Mouse (Mus musculus) cerebral cortex, adult 2 months (tissue): ENCODE measurements around the gene Clta.

ENCODE experiments used
- WGBS: fragments of 180-500 bp; shearing (Covaris S2); methylation state at CpG from one replicate; pipeline ENCODE4 v1.1.7; 2018; 5-methylcytosine and 5-hydroxymethylcytosine counted together

Gene Clta

GRCm38 (mm10) chr4:43980236-43980635 lies 24.0 kb upstream of the Clta start:
- 63% methylated on average over 4 of the region's 4 CpGs for WGBS

- WGBS: 88% methylated on average over 6 of the region's 6 CpGs
These were observed 23.4 kb upstream of the Clta start for GRCm38 (mm10) chr4:43980846-43981245.

- WGBS: 94% methylated on average over 7 of the region's 7 CpGs
These were observed 23.0 kb upstream of the Clta start for GRCm38 (mm10) chr4:43981251-43981650.

GRCm38 (mm10) chr4:43982053-43982732 lies 22.1 kb upstream of the Clta start:
- 3% methylated on average over 24 of the region's 24 CpGs for WGBS

- 78% methylated on average over 11 of the region's 11 CpGs for WGBS
These were observed 21.1 kb upstream of the Clta start, which contains the start of gene Ccin for GRCm38 (mm10) chr4:43983181-43983580. Gene Ccin, plus strand, starts transcription at chr4:43983483.

- WGBS: 92% methylated on average over 22 of the region's 22 CpGs
These were observed 20.5 kb upstream of the Clta start for GRCm38 (mm10) chr4:43983756-43984155.

GRCm38 (mm10) chr4:43984326-43984725 lies 19.9 kb upstream of the Clta start:
- 95% methylated on average over 19 of the region's 19 CpGs for WGBS

- 95% methylated on average over 3 of the region's 3 CpGs for WGBS
These were observed 15.3 kb upstream of the Clta start for GRCm38 (mm10) chr4:43988976-43989375.

- 94% methylated on average over 11 of the region's 11 CpGs for WGBS
These were observed 11.2 kb upstream of the Clta start for GRCm38 (mm10) chr4:43993072-43993471.

GRCm38 (mm10) chr4:43994342-43994741 lies 9.9 kb upstream of the Clta start:
- 86% methylated on average over 2 of the region's 2 CpGs for WGBS

- 89% methylated on average over 6 of the region's 6 CpGs for WGBS
These were observed 630 bp upstream of the Clta start for GRCm38 (mm10) chr4:44003622-44004021.

- WGBS: 74% methylated on average over 3 of the region's 3 CpGs
These were observed 564 bp downstream of the Clta start for GRCm38 (mm10) chr4:44004623-44005409.

GRCm38 (mm10) chr4:44010176-44010575 lies 5.9 kb downstream of the Clta start:
- WGBS: 85% methylated on average over 1 of the region's 1 CpGs

GRCm38 (mm10) chr4:44010893-44011292 lies 6.6 kb downstream of the Clta start:
- 44% methylated on average over 2 of the region's 2 CpGs for WGBS

- 81% methylated on average over 3 of the region's 3 CpGs for WGBS
These were observed 7.5 kb downstream of the Clta start for GRCm38 (mm10) chr4:44011799-44012198.

GRCm38 (mm10) chr4:44012376-44013367 lies 8.4 kb downstream of the Clta start:
- WGBS: under 1% methylated on average over 77 of the region's 77 CpGs

- WGBS: 18% methylated on average over 11 of the region's 11 CpGs
These were observed 9.3 kb downstream of the Clta start for GRCm38 (mm10) chr4:44013391-44014070.

GRCm38 (mm10) chr4:44016071-44016470 lies 11.8 kb downstream of the Clta start:
- WGBS: 84% methylated on average over 4 of the region's 4 CpGs

GRCm38 (mm10) chr4:44016791-44017190 lies 12.5 kb downstream of the Clta start:
- WGBS: 87% methylated on average over 12 of the region's 12 CpGs

GRCm38 (mm10) chr4:44022323-44022722 lies 18.1 kb downstream of the Clta start:
- 76% methylated on average over 4 of the region's 4 CpGs for WGBS

- WGBS: 88% methylated on average over 11 of the region's 11 CpGs
These were observed 18.5 kb downstream of the Clta start for GRCm38 (mm10) chr4:44022766-44023165.
